Mouse (Mus musculus) liver, adult 10 weeks (tissue): ENCODE measurements around the gene Muc3a. TPM values are rescaled to one million over a fixed set of nuclear protein-coding genes. Genes with fewer than 3 reads are reported as not detected.

ENCODE experiments used
- polyA plus RNA-seq: library from polyadenylated mRNA; stranded (reverse); fragments of 350-450 nt; fragmentation: Illumina TruSeq; extraction: RNeasy Lipid Tissue Mini Kit (QIAGEN cat#74804); gene quantifications from one replicate; pipeline ENCODE4 v1.2.3, GENCODE M21; 2014; ENCODE audit warnings: low read depth, low replicate concordance

Muc3a gene
- not detected for polyA plus RNA-seq

DNA sequence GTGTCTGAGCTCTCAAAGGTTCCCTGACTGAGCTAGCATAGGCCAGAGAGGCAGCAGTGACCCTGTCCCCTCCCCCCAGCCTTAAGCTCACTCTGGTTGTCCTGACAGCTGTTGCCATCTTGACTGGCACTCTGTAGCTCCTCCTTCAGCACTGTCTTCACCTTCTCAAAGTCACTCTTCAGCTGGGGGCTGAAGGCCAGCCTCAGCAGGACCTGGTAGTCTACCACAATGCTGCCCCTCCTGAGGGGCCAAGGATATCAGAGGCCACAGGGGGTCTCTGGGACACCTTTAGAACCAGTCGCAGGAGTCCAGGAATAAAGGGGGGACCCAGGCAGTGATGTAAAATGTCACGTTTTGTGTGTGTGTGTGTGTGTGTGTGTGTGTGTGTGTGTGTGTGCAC, at the start of gene Muc3a:
Gene Muc3a (minus strand): TSS at position 101 of the 400 bp plus-strand sequence.

Other genes with a start within 250 kb of the Muc3a start
- not detected for gene Cldn15, start 245.8 kb downstream of the Muc3a start, polyA plus RNA-seq
- 1.1 TPM for gene Plod3, start 225.4 kb downstream of the Muc3a start, polyA plus RNA-seq
- gene Znhit1, start 224.4 kb downstream of the Muc3a start, polyA plus RNA-seq, result 6.6 TPM
- not detected for gene Vgf, start 186.0 kb downstream of the Muc3a start, polyA plus RNA-seq
- 9.6 TPM for gene Ap1s1, start 166.3 kb downstream of the Muc3a start, polyA plus RNA-seq
- 0.69 TPM for gene Serpine1, start 140.1 kb downstream of the Muc3a start, polyA plus RNA-seq
- gene Trim56, start 96.2 kb downstream of the Muc3a start, polyA plus RNA-seq, result 7.7 TPM
- gene Muc3, start 63.1 kb downstream of the Muc3a start, polyA plus RNA-seq, result 0.26 TPM
- gene Ache, start 75.1 kb upstream of the Muc3a start, polyA plus RNA-seq, result not detected
- gene Ufsp1, start 82.2 kb upstream of the Muc3a start, polyA plus RNA-seq, result 0.93 TPM
- gene Srrt, start 95.3 kb upstream of the Muc3a start, polyA plus RNA-seq, result 19.3 TPM
- gene Trip6, start 102.0 kb upstream of the Muc3a start, polyA plus RNA-seq, result 0.19 TPM
- gene Slc12a9, start 121.2 kb upstream of the Muc3a start, polyA plus RNA-seq, result 0.21 TPM
- 2.0 TPM for gene Ephb4, start 137.7 kb upstream of the Muc3a start, polyA plus RNA-seq